In genomic region chr2:113397340-113398019, GRCm38 (mm10) we compare ENCODE assay signal across 9 mouse cellular contexts.
DNase-seq lines count a peak whose midpoint lies in the region; ATAC-seq and TF ChIP-seq lines count a peak whose summit lies in the region.
"Had no signal": no experiment of that assay in that cellular context is flagged by ENCODE, and none has a peak within 500 bp of the region (broad histone marks: within the 10 kb centered on the region; RNA-seq: fewer than 3 reads in every experiment).

No protein-coding gene starts in this region.

- no peak for TF ChIP-seq CTCF in heart, postnatal 0 days (IDR thresholded peaks at IDR 0.05; ENCODE audit: low read depth)

- 44% methylated on average over 7 of the region's 7 CpGs for WGBS in embryonic facial prominence, embryonic 11.5 days
- 34% methylated on average over 7 of the region's 7 CpGs for WGBS in heart, postnatal 0 days

- no peak overlapping the region for H3K4me2 ChIP-seq in embryonic facial prominence, embryonic 11.5 days (ENCODE audit: low read depth, low read length)
- H3K4me2 ChIP-seq in heart, postnatal 0 days (ENCODE audit: low read depth, low read length), result no peak overlapping the region; the same call in 1 of the 2 replicates

- no peak for TF ChIP-seq EP300 in heart, postnatal 0 days (IDR thresholded peaks at IDR 0.05; ENCODE audit: low read depth)

- no peaks in the 10 kb centered on the region for H3K9me3 ChIP-seq in embryonic facial prominence, embryonic 11.5 days (replicated peaks; ENCODE audit: control insufficient read depth, low read length)
- H3K9me3 ChIP-seq in heart, postnatal 0 days (replicated peaks; ENCODE audit: control insufficient read depth, low read length), result no peaks in the 10 kb centered on the region

- H3K27ac ChIP-seq in embryonic facial prominence, embryonic 11.5 days (replicated peaks; ENCODE audit: low read depth, low read length), result no peak overlapping the region
- no peak overlapping the region for H3K27ac ChIP-seq in heart, postnatal 0 days (ENCODE audit: low read depth)

- peak; percentile 24 for DNase-seq in embryo, embryonic 10 days (ENCODE audit: low spot score)
- DNase-seq in embryo, embryonic 9.5 days (ENCODE audit: extremely low spot score), result no peak
- peak; percentile 63 for DNase-seq in MEL-GATA-1-ER (ENCODE audit: extremely low read depth, low read depth)
- DNase-seq in embryonic facial prominence, embryonic 11.5 days (ENCODE audit: low spot score), result peak; percentile 51
- peak; percentile 55 for DNase-seq in heart, postnatal 0 days (ENCODE audit: low spot score)
- DNase-seq in layer of hippocampus, postnatal 10 days (ENCODE audit: low spot score in 2 of 2), result peak; percentile 38 to 50
- peak; percentile 76 for DNase-seq in lung, postnatal 36 days
- DNase-seq in urinary bladder, postnatal 25 days (ENCODE audit: low spot score), result peak; percentile 40

- H3K9ac ChIP-seq in embryonic facial prominence, embryonic 11.5 days (replicated peaks; ENCODE audit: low read length), result no peak overlapping the region
- H3K9ac ChIP-seq in heart, postnatal 0 days (replicated peaks; ENCODE audit: low read depth, low read length), result no peak overlapping the region

- no peak overlapping the region for H3K4me3 ChIP-seq in embryonic facial prominence, embryonic 11.5 days (ENCODE audit: low read depth, low read length)
- H3K4me3 ChIP-seq in heart, postnatal 0 days (ENCODE audit: low read depth, low read length), result no peak overlapping the region
- H3K4me3 ChIP-seq: erythroblast, embryonic 14.5 days had no signal

- no peak for ATAC-seq in embryonic facial prominence, embryonic 11.5 days (replicated peaks; ENCODE audit: insufficient number of reproducible peaks, low FRiP score, low TSS enrichment, low read depth)
- ATAC-seq in heart, postnatal 0 days (ENCODE audit: insufficient read depth, low read depth), result 0 out of 2 replicates have a peak, but pooled peaks have one; percentile 33

- H3K36me3 ChIP-seq in embryonic facial prominence, embryonic 11.5 days (replicated peaks; ENCODE audit: control insufficient read depth, insufficient read depth, low read depth, low read length), result no peaks in the 10 kb centered on the region
- H3K36me3 ChIP-seq in heart, postnatal 0 days (replicated peaks; ENCODE audit: control insufficient read depth, insufficient read depth, low read length), result no peaks in the 10 kb centered on the region

- H3K4me1 ChIP-seq in embryonic facial prominence, embryonic 11.5 days (ENCODE audit: control insufficient read depth, insufficient read depth, low read length), result no peaks in the 10 kb centered on the region
- H3K4me1 ChIP-seq in heart, postnatal 0 days (ENCODE audit: control insufficient read depth, insufficient read depth), result no peaks in the 10 kb centered on the region

- no peaks in the 10 kb centered on the region for H3K27me3 ChIP-seq in embryonic facial prominence, embryonic 11.5 days (ENCODE audit: control insufficient read depth, insufficient read depth, low read length)
- H3K27me3 ChIP-seq in heart, postnatal 0 days (ENCODE audit: control insufficient read depth, insufficient read depth, low read length), result no peaks in the 10 kb centered on the region
